Mouse (Mus musculus): ENCODE measurements around the gene Thop1. TPM values are rescaled to one million over a fixed set of nuclear protein-coding genes. Genes with fewer than 3 reads are reported as not detected.
"Not testable (repeated sequence)": the region's sequence is repeated elsewhere in the genome, so short reads cannot be mapped to it uniquely, and the experiment has no call there.

Gene Thop1
- polyA plus RNA-seq, 1 experiment from 2014 or later, result 51.7 TPM

DNA sequence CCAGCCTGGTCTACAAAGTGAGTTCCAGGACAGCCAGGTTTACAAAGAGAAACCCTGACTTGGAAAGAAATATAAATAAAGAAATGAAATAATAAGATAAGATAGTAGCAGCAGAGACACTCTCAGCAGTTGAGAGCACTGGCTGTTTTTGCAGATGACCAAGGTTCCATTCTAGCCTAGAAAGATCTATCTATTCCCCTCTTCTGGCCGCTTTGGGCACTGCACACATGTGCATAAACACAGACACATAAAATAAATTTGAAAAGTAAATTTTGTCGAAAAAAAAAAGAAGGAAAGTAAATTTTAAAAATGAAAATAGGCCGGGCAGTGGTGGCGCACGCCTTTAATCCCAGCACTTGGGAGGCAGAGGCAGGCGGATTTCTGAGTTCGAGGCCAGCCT, 33.6 kb upstream of the Thop1 start:
- no peak overlapping the region for H3K4me2 ChIP-seq
- no peak overlapping the region for H3K4me3 ChIP-seq
- no peak overlapping the region for H3K27ac ChIP-seq
- ATAC-seq (ENCODE audit: borderline replicate concordance, extremely low read depth, low FRiP score, low TSS enrichment), result no peak
- no peaks in the 10 kb centered on the region for H3K9me3 ChIP-seq
- WGBS, result 75% methylated on average over 7 of the region's 7 CpGs
- H3K36me3 ChIP-seq, result peaks cover 7% of the 10 kb centered on the region; the same call in 1 of the 2 replicates
- peaks cover 4% of the 10 kb centered on the region; the same call in 1 of the 2 replicates for H3K4me1 ChIP-seq
- H3K27me3 ChIP-seq, result no peaks in the 10 kb centered on the region
- H3K9ac ChIP-seq, result no peak overlapping the region

DNA sequence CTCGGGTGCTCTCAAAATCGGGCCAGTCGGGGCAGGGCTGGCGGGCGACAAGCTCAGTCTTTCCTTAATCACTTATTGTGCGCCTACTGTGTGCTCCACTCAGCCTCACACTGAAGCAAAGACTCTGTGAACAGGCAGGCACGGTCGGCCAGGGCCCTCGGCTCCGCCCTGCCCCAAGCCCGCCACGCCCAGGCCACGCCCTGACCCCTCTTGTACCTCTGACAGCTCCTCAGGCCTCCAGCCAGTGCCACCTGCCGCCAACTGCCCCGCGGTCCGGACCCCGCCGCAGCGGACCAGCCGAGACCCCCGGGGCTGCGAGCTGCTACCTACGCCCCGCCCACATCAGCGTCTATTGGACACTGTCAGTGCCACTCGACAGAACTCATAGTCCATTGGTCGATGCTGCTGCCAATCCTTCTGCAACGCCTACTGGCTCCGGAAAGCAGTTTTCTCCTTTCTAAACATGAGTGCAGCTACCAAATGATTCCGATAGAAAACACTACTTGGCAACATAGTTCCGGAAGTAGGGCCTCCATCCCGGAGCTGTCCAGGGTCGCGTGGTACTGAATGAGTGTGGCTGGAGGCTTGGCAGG, 32.8 kb upstream of the Thop1 start, which contains the start of gene Slc39a3:
Slc39a3 (minus strand) TSS at position 439 of the 593 bp plus-strand sequence.
- H3K27me3 ChIP-seq, result no peaks in the 10 kb centered on the region
- no peaks in the 10 kb centered on the region for H3K9me3 ChIP-seq
- H3K9ac ChIP-seq, result peak within 1 kb of the TSS; percentile 64
- H3K4me3 ChIP-seq, result peak within 1 kb of the TSS; percentile 76
- H3K27ac ChIP-seq, result peak within 1 kb of the TSS; percentile 25
- ATAC-seq (ENCODE audit: borderline replicate concordance, extremely low read depth, low FRiP score, low TSS enrichment), result peak; percentile 98
- peaks cover 7% of the 10 kb centered on the region; the same call in 1 of the 2 replicates for H3K36me3 ChIP-seq
- H3K4me2 ChIP-seq, result peak within 1 kb of the TSS; percentile 79
- 1% methylated on average over 35 of the region's 35 CpGs for WGBS
- peaks cover 4% of the 10 kb centered on the region; the same call in 1 of the 2 replicates for H3K4me1 ChIP-seq

DNA sequence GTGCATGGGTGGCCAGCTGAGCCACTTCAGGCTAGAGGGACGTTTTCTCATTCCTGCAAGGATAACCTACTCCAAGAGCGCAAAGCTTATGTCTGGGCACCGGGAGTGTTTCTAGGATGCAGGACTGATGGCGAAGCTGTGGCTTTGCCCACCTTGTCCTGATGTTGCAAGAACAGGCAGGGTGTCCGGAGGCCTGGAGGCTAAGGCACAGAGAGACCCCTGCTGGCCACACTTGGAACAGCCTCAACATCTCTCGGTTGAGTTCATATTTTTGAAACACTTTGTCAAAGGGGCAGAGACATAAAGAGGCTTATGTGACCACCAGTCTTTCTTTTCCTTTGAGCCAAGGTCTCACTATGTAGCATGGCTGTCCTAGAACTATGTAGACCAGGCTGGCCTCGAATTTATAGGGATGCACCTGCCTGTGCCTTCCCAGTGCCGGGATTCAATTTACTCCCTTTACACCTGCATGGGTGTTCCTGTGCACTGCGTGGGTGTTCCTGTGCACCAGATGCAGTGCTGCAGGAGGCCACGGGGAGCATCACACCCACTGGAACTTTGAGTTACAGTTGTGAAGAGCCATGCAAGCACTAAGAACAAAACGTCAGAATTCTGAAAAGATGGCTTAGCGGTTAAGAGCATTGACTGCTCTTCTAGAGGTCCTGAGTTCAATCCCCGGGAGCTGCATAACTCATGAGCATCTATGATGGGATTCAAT, 28.2 kb upstream of the Thop1 start:
- H3K27ac ChIP-seq, result no peak overlapping the region
- H3K4me2 ChIP-seq, result no peak overlapping the region
- peaks cover 4% of the 10 kb centered on the region; the same call in 1 of the 2 replicates for H3K4me1 ChIP-seq
- peaks cover 35% of the 10 kb centered on the region for H3K36me3 ChIP-seq
- no peaks in the 10 kb centered on the region for H3K27me3 ChIP-seq
- no peak overlapping the region for H3K4me3 ChIP-seq
- H3K9me3 ChIP-seq, result no peaks in the 10 kb centered on the region
- H3K9ac ChIP-seq, result no peak overlapping the region
- WGBS, result 27% methylated on average over 13 of the region's 13 CpGs
- ATAC-seq (ENCODE audit: borderline replicate concordance, extremely low read depth, low FRiP score, low TSS enrichment), result no peak

DNA sequence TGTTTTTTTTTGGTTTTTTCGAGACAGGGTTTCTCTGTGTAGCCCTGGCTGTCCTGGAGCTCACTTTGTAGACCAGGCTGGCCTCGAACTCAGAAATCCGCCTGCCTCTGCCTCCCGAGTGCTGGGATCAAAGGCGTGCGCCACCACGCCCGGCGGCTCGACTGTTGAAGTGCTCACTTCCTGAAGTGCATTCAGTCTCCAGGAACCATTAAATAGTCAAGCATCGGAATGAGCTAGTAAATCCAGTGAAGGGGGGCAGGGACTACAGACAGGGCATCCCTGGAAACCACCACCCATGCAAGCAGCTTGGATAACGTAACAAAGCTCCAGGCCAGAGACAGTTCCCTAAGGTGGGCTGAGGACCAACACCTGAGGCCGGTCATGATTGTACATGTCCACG, 24.6 kb upstream of the Thop1 start:
- H3K36me3 ChIP-seq, result peaks cover 71% of the 10 kb centered on the region
- H3K4me1 ChIP-seq; H3K4me2 ChIP-seq; H3K9me3 ChIP-seq; H3K27me3 ChIP-seq; H3K9ac ChIP-seq; H3K27ac ChIP-seq; H3K4me3 ChIP-seq; ATAC-seq (ENCODE audit: borderline replicate concordance, extremely low read depth, low FRiP score, low TSS enrichment): not testable (repeated sequence)
- 84% methylated on average over 14 of the region's 14 CpGs for WGBS

DNA sequence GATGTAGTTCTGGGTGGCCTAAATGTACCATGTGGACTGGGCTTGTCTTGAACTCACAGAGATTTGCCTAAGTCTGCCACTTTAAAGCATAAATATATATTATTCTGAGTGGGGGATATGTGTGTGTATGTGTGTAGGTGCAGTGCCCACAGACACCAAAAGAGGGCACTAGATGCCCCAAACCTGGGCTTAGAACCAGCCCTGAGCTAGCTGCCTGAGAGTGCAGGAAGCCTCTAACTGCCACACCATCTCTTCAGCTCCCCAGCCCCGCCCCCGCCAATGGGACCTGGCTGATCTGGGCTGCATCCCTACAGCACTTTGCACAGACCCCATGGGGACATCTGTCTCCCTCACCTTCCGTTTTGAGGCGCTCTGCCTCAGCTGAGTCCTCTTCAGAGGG, 19.2 kb upstream of the Thop1 start:
- Histone ChIP-seq H3K4me1 (no peaks in the 10 kb centered on the region), H3K27ac (no peak overlapping the region), H3K36me3 (peaks cover 65% of the 10 kb centered on the region), H3K9ac (no peak overlapping the region), H3K27me3 (no peaks in the 10 kb centered on the region), H3K4me3 (no peak overlapping the region), H3K4me2 (no peak overlapping the region), H3K9me3 (no peaks in the 10 kb centered on the region)
- WGBS, result 76% methylated on average over 4 of the region's 4 CpGs
- no peak for ATAC-seq (ENCODE audit: borderline replicate concordance, extremely low read depth, low FRiP score, low TSS enrichment)

DNA sequence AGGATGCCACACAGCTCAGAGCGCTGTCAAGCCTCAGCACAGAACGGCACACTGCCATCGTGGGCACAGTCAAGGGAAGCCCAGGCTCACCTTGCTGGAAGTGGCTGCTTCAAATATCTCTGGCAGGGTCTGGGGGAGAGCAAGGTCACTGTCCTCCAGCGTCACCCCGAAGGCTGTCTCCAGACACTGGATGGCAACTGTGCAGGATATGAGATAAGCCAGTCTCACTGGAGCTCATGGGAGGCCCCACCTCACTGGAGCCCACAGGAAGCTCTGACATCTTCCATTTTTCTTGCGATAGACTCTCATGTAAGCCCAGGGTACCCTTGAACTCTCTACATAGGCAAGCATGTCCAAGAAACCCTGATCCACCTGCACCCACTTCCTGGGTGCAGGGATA, 18.7 kb upstream of the Thop1 start:
- Histone ChIP-seq H3K27me3 (no peaks in the 10 kb centered on the region), H3K36me3 (peaks cover 60% of the 10 kb centered on the region)
- 86% methylated on average over 6 of the region's 6 CpGs for WGBS

DNA sequence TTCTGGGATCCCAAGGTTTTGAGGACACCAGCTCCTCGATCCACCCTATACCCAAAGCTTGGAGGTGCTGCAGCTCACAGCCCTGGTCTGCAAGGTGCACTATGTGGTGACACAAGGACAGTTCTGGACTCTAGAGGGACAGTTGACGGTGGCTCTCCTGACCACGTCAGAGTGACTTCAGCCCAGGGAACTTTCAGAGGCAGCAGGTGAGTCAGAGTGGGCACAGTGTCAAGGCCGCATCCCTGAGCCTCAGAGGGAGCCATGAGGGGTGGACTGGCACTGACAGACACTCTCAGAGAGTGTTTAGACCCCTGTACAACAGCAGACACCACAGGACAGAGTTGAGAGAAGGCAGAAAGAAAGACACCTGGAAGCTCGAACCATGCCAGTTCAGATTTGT, 17.3 kb upstream of the Thop1 start:
- H3K4me1 ChIP-seq, result peaks cover 4% of the 10 kb centered on the region; the same call in 1 of the 2 replicates
- peaks cover 46% of the 10 kb centered on the region for H3K36me3 ChIP-seq
- H3K4me2 ChIP-seq, result no peak overlapping the region
- no peak for ATAC-seq (ENCODE audit: borderline replicate concordance, extremely low read depth, low FRiP score, low TSS enrichment)
- no peak overlapping the region for H3K27ac ChIP-seq
- 85% methylated on average over 5 of the region's 5 CpGs for WGBS
- H3K9me3 ChIP-seq, result no peaks in the 10 kb centered on the region
- no peak overlapping the region for H3K9ac ChIP-seq
- H3K4me3 ChIP-seq, result no peak overlapping the region
- no peaks in the 10 kb centered on the region for H3K27me3 ChIP-seq

More for the DNA sequence above, 18.7 kb upstream of the Thop1 start:
- no peaks in the 10 kb centered on the region for H3K4me1 ChIP-seq
- H3K4me3 ChIP-seq, result no peak overlapping the region
- H3K4me2 ChIP-seq, result no peak overlapping the region
- H3K9ac ChIP-seq, result no peak overlapping the region
- no peak for ATAC-seq (ENCODE audit: borderline replicate concordance, extremely low read depth, low FRiP score, low TSS enrichment)
- no peaks in the 10 kb centered on the region for H3K9me3 ChIP-seq
- H3K27ac ChIP-seq, result no peak overlapping the region

DNA sequence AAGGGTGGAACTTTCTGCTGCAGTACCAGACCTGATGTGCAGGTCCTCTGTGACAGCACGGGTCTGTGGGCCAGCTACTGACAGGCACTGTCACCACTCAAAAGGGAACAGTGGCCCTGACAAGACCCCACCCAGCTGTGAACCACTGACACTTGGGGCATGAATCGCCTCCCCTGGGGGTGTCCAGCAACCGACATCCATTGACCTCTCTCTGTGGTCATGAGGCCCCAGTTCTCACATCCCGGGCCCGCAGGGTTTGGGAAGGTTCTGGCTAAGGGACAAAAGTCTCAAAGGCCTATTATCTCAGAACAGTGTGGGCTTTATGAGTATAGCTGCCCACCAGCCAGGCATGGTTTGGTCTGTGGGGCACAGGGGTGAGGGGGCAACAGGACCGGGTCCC, 14.7 kb upstream of the Thop1 start:
- 90% methylated on average over 6 of the region's 6 CpGs for WGBS

DNA sequence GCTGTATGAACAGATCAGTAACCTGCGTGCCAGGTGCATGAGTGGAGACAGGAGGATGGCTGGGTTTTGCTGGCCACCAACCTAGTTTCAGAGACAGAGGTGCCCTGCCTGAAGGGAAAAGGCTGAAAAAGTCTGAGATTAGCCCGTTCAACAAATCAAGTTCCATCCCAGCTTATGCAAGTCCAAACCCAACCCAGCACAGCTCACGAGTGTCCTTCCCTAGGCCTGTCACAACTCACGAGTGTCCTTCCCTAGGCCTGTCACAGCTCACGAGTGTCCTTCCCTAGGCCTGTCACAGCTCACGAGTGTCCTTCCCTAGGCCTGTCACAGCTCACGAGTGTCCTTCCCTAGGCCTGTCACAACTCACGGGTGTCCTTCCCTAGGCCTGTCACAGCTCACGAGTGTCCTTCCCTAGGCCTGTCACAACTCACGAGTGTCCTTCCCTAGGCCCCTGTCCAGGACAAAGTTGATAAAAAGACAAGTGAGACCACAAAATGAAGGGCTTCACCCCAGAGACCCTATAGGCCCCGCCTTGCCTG, 14.0 kb upstream of the Thop1 start:
- WGBS, result 74% methylated on average over 11 of the region's 11 CpGs

More for the DNA sequence above, 14.7 kb upstream of the Thop1 start:
- Histone ChIP-seq H3K4me1 (peaks cover 22% of the 10 kb centered on the region), H3K4me3 (no peak overlapping the region), H3K27ac (no peak overlapping the region), H3K27me3 (no peaks in the 10 kb centered on the region), H3K36me3 (peaks cover 20% of the 10 kb centered on the region), H3K9ac (no peak overlapping the region), H3K4me2 (no peak overlapping the region), H3K9me3 (no peaks in the 10 kb centered on the region)
- no peak for ATAC-seq (ENCODE audit: borderline replicate concordance, extremely low read depth, low FRiP score, low TSS enrichment)

DNA sequence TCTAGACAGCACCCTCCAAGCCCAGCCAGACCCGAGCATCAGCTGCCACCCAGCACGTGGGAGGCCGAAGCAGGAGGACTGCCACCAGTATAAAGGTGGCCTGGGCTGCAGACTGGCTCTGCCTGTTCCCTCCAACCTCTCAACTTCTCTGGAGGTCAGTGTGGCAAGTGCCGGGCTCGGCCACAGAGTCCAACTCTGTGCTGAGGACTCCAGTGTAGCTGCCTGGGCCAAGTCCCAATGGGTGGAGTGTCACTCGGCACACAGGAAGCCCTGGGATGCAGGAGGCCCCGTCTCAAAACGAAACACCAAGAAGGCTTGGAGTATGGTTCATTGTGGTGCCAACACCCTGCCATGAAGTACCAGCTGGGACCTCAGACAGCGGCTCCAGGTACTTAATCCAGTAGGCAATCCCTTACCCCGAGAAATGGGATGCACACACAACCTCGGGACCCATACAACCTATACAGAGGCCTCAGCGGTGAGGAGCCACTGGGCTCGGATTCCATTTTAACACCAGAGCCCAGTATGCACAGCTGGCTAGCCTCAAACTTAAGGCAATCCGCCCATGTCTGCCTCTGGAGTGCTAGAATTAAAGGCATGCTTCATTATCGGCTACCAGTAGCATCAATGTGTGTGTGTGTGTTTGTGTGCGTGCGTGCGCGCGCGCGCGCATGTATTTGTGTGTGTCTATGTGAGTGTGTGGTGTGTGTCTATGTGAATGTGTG, 12.3 kb upstream of the Thop1 start:
- H3K27ac ChIP-seq, result no peak overlapping the region
- WGBS, result 89% methylated on average over 23 of the region's 23 CpGs
- no peak for ATAC-seq (ENCODE audit: borderline replicate concordance, extremely low read depth, low FRiP score, low TSS enrichment)
- peaks cover 22% of the 10 kb centered on the region for H3K4me1 ChIP-seq
- H3K4me3 ChIP-seq, result no peak overlapping the region
- no peak overlapping the region for H3K9ac ChIP-seq
- no peaks in the 10 kb centered on the region for H3K27me3 ChIP-seq
- no peaks in the 10 kb centered on the region for H3K9me3 ChIP-seq
- H3K36me3 ChIP-seq, result no peaks in the 10 kb centered on the region
- H3K4me2 ChIP-seq, result no peak overlapping the region

More for the DNA sequence above, 14.0 kb upstream of the Thop1 start:
- peaks cover 13% of the 10 kb centered on the region for H3K36me3 ChIP-seq
- H3K4me3 ChIP-seq; H3K9ac ChIP-seq; H3K9me3 ChIP-seq; ATAC-seq (ENCODE audit: borderline replicate concordance, extremely low read depth, low FRiP score, low TSS enrichment); H3K27me3 ChIP-seq; H3K27ac ChIP-seq; H3K4me2 ChIP-seq: not testable (repeated sequence)
- H3K4me1 ChIP-seq, result peaks cover 22% of the 10 kb centered on the region

DNA sequence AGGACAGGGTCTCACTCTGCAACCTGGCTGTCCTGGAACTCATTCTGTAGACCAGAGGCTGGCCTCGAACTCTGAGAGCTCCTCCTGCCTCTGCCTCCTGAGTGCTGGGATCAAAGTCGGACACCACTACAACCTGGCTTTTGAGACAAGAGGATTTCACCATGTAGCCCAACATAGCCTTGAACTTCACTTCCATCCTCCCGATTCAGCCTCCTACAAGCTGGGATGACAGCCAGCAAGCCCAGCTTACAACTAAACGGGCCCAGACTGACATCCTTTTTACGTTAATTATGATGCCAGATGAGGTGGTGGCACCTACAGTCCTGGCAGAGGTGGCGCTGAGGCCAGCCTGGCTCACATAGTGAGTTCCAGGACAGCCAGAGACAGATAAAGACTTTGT, 10.9 kb upstream of the Thop1 start:
- Histone ChIP-seq H3K36me3 (no peaks in the 10 kb centered on the region), H3K9ac (peak overlapping the region; percentile 81; the same call in 1 of the 2 replicates), H3K4me2 (peak overlapping the region; percentile 80), H3K27me3 (no peaks in the 10 kb centered on the region), H3K27ac (no peak overlapping the region), H3K4me1 (peaks cover 22% of the 10 kb centered on the region), H3K9me3 (no peaks in the 10 kb centered on the region), H3K4me3 (peak overlapping the region; percentile 77)
- WGBS, result 78% methylated on average over 6 of the region's 6 CpGs
- ATAC-seq (ENCODE audit: borderline replicate concordance, extremely low read depth, low FRiP score, low TSS enrichment), result no peak

Data from lung, embryonic 15.5 days (tissue).